Mouse (Mus musculus): ENCODE data around the gene Sec14l4. TPM values are rescaled to one million over a fixed set of nuclear protein-coding genes. Genes with fewer than 3 reads are reported as not detected.

Gene Sec14l4
- polyA plus RNA-seq, 1 experiment from 2014 or later, result 6.3 TPM

GRCm38 (mm10) chr11:4060866-4061575 is 29.8 kb downstream of the Sec14l4 start:
- Histone ChIP-seq H3K9ac (ENCODE audit: low read depth, low read length) (no peak overlapping the region), H3K36me3 (ENCODE audit: control insufficient read depth, insufficient read depth) (no peaks in the 10 kb centered on the region), H3K27ac (ENCODE audit: low read length) (no peak overlapping the region), H3K27me3 (ENCODE audit: control insufficient read depth, insufficient read depth, low read depth, low read length) (no peaks in the 10 kb centered on the region), H3K4me2 (ENCODE audit: low read depth, low read length) (no peak overlapping the region), H3K4me1 (ENCODE audit: control insufficient read depth, low read depth, low read length) (no peaks in the 10 kb centered on the region), H3K9me3 (replicated peaks; ENCODE audit: control insufficient read depth, low read length) (no peaks in the 10 kb centered on the region), H3K4me3 (ENCODE audit: low read depth, low read length) (no peak overlapping the region)
- 55% methylated on average over 5 of the region's 5 CpGs for WGBS (ENCODE audit: insufficient replicate concordance)
- no peak for ATAC-seq (ENCODE audit: low read depth)

- no peak overlapping the region for H3K4me3 ChIP-seq (ENCODE audit: low read depth, low read length)
- H3K27ac ChIP-seq (ENCODE audit: low read length), result no peak overlapping the region
- no peak overlapping the region for H3K9ac ChIP-seq (ENCODE audit: low read depth, low read length)
- H3K4me2 ChIP-seq (ENCODE audit: low read depth, low read length), result no peak overlapping the region
- no peak for ATAC-seq (ENCODE audit: low read depth)
- no peaks in the 10 kb centered on the region for H3K9me3 ChIP-seq (replicated peaks; ENCODE audit: control insufficient read depth, low read length)
- no peaks in the 10 kb centered on the region for H3K4me1 ChIP-seq (ENCODE audit: control insufficient read depth, low read depth, low read length)
- no peaks in the 10 kb centered on the region for H3K36me3 ChIP-seq (ENCODE audit: control insufficient read depth, insufficient read depth)
- 77% methylated on average over 4 of the region's 4 CpGs for WGBS (ENCODE audit: insufficient replicate concordance)
- no peaks in the 10 kb centered on the region for H3K27me3 ChIP-seq (ENCODE audit: control insufficient read depth, insufficient read depth, low read depth, low read length)
These were observed 31.3 kb downstream of the Sec14l4 start for GRCm38 (mm10) chr11:4062523-4062922.

GRCm38 (mm10) chr11:4062981-4063380 is 31.7 kb downstream of the Sec14l4 start:
- ATAC-seq (ENCODE audit: low read depth), result no peak
- WGBS (ENCODE audit: insufficient replicate concordance), result 48% methylated on average over 6 of the region's 6 CpGs
- Histone ChIP-seq H3K4me2 (ENCODE audit: low read depth, low read length) (no peak overlapping the region), H3K36me3 (ENCODE audit: control insufficient read depth, insufficient read depth) (no peaks in the 10 kb centered on the region), H3K27me3 (ENCODE audit: control insufficient read depth, insufficient read depth, low read depth, low read length) (no peaks in the 10 kb centered on the region), H3K4me1 (ENCODE audit: control insufficient read depth, low read depth, low read length) (no peaks in the 10 kb centered on the region), H3K9me3 (replicated peaks; ENCODE audit: control insufficient read depth, low read length) (no peaks in the 10 kb centered on the region), H3K27ac (ENCODE audit: low read length) (no peak overlapping the region), H3K9ac (ENCODE audit: low read depth, low read length) (no peak overlapping the region), H3K4me3 (ENCODE audit: low read depth, low read length) (no peak overlapping the region)

GRCm38 (mm10) chr11:4064627-4065122 is 33.4 kb downstream of the Sec14l4 start, which contains the start of gene Sec14l3:
Sec14l3 (plus strand) TSS chr11:4064841.
- Histone ChIP-seq H3K4me1 (ENCODE audit: control insufficient read depth, low read depth, low read length) (no peaks in the 10 kb centered on the region), H3K9ac (ENCODE audit: low read depth, low read length) (no peak within 1 kb of the TSS), H3K36me3 (ENCODE audit: control insufficient read depth, insufficient read depth) (no peaks in the 10 kb centered on the region), H3K4me2 (ENCODE audit: low read depth, low read length) (no peak within 1 kb of the TSS), H3K27me3 (ENCODE audit: control insufficient read depth, insufficient read depth, low read depth, low read length) (no peaks in the 10 kb centered on the region), H3K9me3 (replicated peaks; ENCODE audit: control insufficient read depth, low read length) (no peaks in the 10 kb centered on the region), H3K4me3 (ENCODE audit: low read depth, low read length) (no peak within 1 kb of the TSS), H3K27ac (ENCODE audit: low read length) (no peak within 1 kb of the TSS)
- no peak for ATAC-seq (ENCODE audit: low read depth)
- 32% methylated on average over 5 of the region's 5 CpGs for WGBS (ENCODE audit: insufficient replicate concordance)

DNA sequence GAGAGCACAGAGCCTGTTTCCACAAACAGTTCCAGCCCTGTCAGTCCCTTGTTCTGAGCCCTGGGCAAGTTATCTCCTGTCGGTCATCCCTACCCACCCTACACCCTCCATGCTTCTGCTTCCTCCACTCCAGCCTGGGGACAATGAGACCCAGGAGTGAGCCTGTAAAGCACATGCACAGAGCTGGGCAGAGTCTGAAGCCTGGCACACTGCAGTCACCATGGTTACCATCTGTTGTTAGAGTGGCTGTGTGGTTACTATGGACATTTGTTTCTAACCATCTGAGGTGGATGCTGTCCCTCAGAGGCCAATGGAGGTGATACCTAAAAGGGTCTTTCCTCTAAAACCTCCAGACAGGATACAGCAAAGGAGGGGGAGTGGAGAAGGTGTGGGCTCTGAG is 38.4 kb downstream of the Sec14l4 start:
- H3K9ac ChIP-seq (ENCODE audit: low read depth, low read length), result no peak overlapping the region
- no peaks in the 10 kb centered on the region for H3K9me3 ChIP-seq (replicated peaks; ENCODE audit: control insufficient read depth, low read length)
- H3K27me3 ChIP-seq (ENCODE audit: control insufficient read depth, insufficient read depth, low read depth, low read length), result no peaks in the 10 kb centered on the region
- H3K4me1 ChIP-seq (ENCODE audit: control insufficient read depth, low read depth, low read length), result no peaks in the 10 kb centered on the region
- no peak for ATAC-seq (ENCODE audit: low read depth)
- no peak overlapping the region for H3K4me3 ChIP-seq (ENCODE audit: low read depth, low read length)
- 45% methylated on average over 1 of the region's 1 CpGs for WGBS (ENCODE audit: insufficient replicate concordance)
- no peaks in the 10 kb centered on the region for H3K36me3 ChIP-seq (ENCODE audit: control insufficient read depth, insufficient read depth)
- no peak overlapping the region for H3K4me2 ChIP-seq (ENCODE audit: low read depth, low read length)
- no peak overlapping the region for H3K27ac ChIP-seq (ENCODE audit: low read length)

DNA sequence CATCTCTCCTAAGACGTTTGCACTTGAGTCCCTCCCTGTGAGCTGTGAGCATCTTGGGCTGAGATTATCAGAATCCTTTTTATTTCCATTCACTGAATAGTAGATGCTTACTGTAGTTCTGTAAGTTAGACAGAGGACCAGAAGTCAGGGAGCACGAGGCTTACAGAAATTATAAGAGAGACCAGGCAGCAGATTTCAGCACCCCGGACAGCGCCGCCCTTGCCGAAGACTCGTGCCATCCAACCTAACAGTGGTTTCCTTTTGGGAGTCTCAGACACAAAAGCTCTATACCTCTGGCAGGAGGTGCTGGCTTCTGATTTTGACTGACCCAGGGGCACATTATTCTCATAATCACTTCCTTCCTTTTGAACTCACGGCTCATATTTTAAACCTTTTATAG is 45.4 kb downstream of the Sec14l4 start:
- Histone ChIP-seq H3K36me3 (ENCODE audit: control insufficient read depth, insufficient read depth) (no peaks in the 10 kb centered on the region), H3K4me3 (ENCODE audit: low read depth, low read length) (no peak overlapping the region), H3K27ac (ENCODE audit: low read length) (no peak overlapping the region), H3K27me3 (ENCODE audit: control insufficient read depth, insufficient read depth, low read depth, low read length) (no peaks in the 10 kb centered on the region), H3K4me2 (ENCODE audit: low read depth, low read length) (no peak overlapping the region), H3K9ac (ENCODE audit: low read depth, low read length) (no peak overlapping the region), H3K9me3 (replicated peaks; ENCODE audit: control insufficient read depth, low read length) (no peaks in the 10 kb centered on the region), H3K4me1 (ENCODE audit: control insufficient read depth, low read depth, low read length) (no peaks in the 10 kb centered on the region)
- 11% methylated on average over 8 of the region's 8 CpGs for WGBS (ENCODE audit: insufficient replicate concordance)
- no peak for ATAC-seq (ENCODE audit: low read depth)

DNA sequence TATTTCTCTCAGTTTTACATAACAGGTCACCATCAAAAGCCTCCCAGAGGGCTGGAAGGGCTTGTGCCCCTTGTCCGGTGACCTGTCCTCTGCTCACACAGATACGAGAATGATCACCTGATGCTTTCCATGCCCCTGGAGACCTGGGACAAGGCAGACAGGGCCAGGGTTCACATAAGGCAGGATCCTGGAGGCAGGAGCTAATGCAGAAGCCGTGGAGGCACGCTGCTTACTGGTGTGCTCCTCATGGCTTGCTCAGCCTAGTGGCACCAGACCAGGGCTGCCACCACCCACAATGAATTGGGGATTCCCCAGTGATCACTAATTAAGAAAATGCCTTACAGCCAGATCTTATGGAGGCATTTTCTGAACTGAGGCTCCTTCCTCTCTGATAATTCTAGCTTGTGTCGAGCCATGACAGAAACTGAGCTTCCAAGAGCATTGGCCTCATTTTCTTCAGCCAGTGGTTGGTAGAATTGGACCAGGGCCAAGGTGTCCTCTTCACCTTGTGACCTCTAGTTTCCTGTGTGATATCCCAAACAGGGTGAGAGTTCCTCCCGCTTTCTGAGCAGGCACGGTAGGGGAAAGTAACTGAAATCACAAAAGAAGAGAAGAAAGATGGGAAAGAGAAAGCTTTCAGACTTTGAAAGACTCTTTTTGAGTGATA is 47.1 kb downstream of the Sec14l4 start:
- H3K36me3 ChIP-seq (ENCODE audit: control insufficient read depth, insufficient read depth), result no peaks in the 10 kb centered on the region
- no peak overlapping the region for H3K9ac ChIP-seq (ENCODE audit: low read depth, low read length)
- no peak for ATAC-seq (ENCODE audit: low read depth)
- H3K4me3 ChIP-seq (ENCODE audit: low read depth, low read length), result no peak overlapping the region
- no peaks in the 10 kb centered on the region for H3K9me3 ChIP-seq (replicated peaks; ENCODE audit: control insufficient read depth, low read length)
- H3K4me1 ChIP-seq (ENCODE audit: control insufficient read depth, low read depth, low read length), result no peaks in the 10 kb centered on the region
- 58% methylated on average over 7 of the region's 7 CpGs for WGBS (ENCODE audit: insufficient replicate concordance)
- H3K27ac ChIP-seq (ENCODE audit: low read length), result no peak overlapping the region
- H3K4me2 ChIP-seq (ENCODE audit: low read depth, low read length), result no peak overlapping the region
- no peaks in the 10 kb centered on the region for H3K27me3 ChIP-seq (ENCODE audit: control insufficient read depth, insufficient read depth, low read depth, low read length)

- no peak overlapping the region for H3K4me2 ChIP-seq (ENCODE audit: low read depth, low read length)
- no peaks in the 10 kb centered on the region for H3K27me3 ChIP-seq (ENCODE audit: control insufficient read depth, insufficient read depth, low read depth, low read length)
- H3K9me3 ChIP-seq (replicated peaks; ENCODE audit: control insufficient read depth, low read length), result no peaks in the 10 kb centered on the region
- H3K4me1 ChIP-seq (ENCODE audit: control insufficient read depth, low read depth, low read length), result no peaks in the 10 kb centered on the region
- ATAC-seq (ENCODE audit: low read depth), result no peak
- WGBS (ENCODE audit: insufficient replicate concordance), result 7% methylated on average over 4 of the region's 4 CpGs
- no peaks in the 10 kb centered on the region for H3K36me3 ChIP-seq (ENCODE audit: control insufficient read depth, insufficient read depth)
- no peak overlapping the region for H3K27ac ChIP-seq (ENCODE audit: low read length)
- H3K9ac ChIP-seq (ENCODE audit: low read depth, low read length), result no peak overlapping the region
- no peak overlapping the region for H3K4me3 ChIP-seq (ENCODE audit: low read depth, low read length)
These were observed 49.0 kb downstream of the Sec14l4 start for GRCm38 (mm10) chr11:4080219-4080618.
